Mouse (Mus musculus) thymus, adult 2 months (tissue): Measurements from ENCODE around the gene Arhgef39.

ENCODE experiments used
- CTCF ChIP-seq: fragments of 200-500 bp; IDR thresholded peaks from 2 replicates; pipeline ENCODE4 v1.5.1; 2012; ENCODE audit warnings: mild to moderate bottlenecking, control low read depth, low read length, moderate library complexity, borderline replicate concordance; ENCODE audit not compliant: control insufficient read depth, poor library complexity, insufficient read depth; ENCODE audit errors: extremely low read depth
- POLR2A ChIP-seq: fragments of 200-500 bp; IDR thresholded peaks from 2 replicates; pipeline ENCODE4 v1.6.1; 2012; ENCODE audit warnings: mild to moderate bottlenecking, low read length, control low read depth, moderate library complexity; ENCODE audit not compliant: control insufficient read depth, poor library complexity, insufficient read depth; ENCODE audit errors: extremely low read depth

DNA sequence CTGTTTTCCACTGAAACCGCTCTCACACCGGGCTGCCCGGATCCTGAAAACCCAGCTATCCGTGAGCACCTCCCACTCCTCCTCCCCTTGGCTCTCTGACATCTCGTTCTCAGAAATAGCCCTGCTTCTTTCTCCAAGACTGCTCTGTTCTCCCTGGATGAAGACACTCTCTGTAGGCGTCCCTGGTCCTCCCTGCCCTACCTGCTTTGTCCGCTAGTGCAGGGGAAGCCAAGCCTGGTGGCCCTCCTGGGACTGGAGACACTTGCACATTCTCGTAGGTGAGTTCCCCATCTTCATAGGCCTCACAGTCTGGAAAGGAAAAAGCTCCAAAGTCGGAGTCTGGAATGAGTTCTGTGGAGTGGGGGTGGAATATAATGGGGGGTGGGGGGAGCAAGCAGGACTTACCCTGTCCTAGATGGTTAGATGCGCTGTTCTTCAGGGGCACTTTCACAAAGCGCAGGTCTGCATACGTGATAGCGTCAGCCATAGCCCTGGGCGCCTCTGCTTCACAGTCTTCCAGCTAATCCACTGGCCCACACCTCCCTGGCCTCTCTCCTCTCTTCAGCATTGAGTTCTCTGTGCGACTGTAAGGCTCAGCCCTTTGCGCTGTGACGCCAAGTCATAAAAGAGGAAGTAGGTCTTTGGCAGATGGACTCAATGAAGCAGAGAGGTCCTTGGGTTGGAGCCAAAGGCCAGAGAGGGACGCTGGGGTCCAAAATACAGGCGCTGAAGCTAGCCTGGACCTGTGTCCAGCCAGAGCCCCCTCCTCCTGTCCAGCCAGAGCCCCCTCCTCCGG lies 45.3 kb downstream of the Arhgef39 start, which contains the start of gene Cd72:
- TF ChIP-seq CTCF = peak; percentile 11; the same call in 1 of the 2 replicates
- TF ChIP-seq POLR2A = no peak
